Mouse (Mus musculus): ENCODE data around the gene Gm4869.

- TF ChIP-seq POLR2A (IDR thresholded peaks at IDR 0.05; ENCODE audit: control insufficient read depth, low read depth, low read length) (no peak), CTCF (IDR thresholded peaks at IDR 0.05; ENCODE audit: control insufficient read depth, insufficient read depth, insufficient replicate concordance, low read depth, low read length) (no peak)
These were observed 27.3 kb upstream of the Gm4869 start for GRCm38 (mm10) chr5:140418106-140418488.
